Mouse (Mus musculus) NIH3T3 (cell line): Measurements from ENCODE around the gene Ppfia4.
A peak's percentile ranks its signal among the peaks of the same experiment; 100 is the strongest.

Source experiments
- DNase-seq: peaks from one replicate; pipeline ENCODE4 v3.0.0-alpha.2; 2012; ENCODE audit warnings: low read depth

Gene Ppfia4

DNA sequence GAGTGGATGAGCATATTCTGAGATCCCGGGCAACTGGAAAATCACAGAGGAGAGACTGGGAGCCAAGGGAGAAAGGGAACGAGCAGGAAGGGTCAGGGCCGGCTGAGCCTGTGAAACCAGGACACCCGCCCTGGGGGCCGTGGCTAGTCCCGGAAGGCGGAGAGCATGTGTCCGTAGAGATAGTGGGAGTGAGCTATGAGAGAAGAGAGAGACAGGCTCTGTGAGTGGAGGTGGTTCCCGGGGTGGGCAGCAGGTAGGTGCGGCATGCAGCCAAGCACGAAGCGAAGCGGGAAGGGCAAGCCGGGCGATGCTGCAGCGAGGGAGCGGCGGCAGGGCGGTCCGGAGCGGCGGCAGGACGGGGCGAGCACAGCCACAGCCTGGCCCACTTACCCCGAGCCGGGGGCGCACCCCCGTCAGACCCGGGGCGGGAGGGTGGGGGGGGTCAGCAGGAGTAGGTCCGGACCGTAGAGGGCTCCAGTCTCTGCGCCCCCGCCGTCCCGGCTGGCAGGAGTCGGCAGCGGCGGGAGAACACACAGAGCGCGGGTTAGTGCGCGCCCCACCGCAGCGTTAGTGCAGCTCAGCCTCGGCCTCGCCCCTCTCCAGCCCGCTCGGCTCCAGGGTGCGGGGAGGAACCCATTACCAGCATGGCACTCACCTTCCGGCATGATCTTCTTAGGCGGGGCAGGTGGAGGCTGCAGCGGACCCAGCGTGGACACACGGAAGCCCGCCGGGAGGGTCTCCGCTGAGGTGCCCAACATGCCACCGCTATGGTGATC lies 33.9 kb downstream of the Ppfia4 start:
- DNase-seq = no peak

DNA sequence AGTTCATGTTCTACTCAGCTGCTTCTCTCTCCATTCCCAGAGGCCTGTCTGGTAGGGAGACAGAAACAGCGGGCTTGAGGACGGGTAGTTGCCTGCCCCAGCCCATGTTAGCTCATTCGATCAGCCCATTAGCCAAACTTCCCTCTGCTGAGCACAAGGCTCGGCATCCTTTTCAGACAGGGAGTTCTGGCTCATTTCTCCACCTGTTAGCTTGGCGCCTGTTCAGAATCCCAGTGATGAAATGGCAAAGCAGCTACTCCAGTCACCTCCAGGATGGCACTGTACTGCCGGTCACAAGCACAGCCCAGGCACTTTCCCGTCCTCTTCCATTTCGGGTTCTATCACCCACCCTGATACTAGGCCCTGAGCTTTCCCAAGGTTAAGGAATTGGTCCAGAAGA lies 35.5 kb downstream of the Ppfia4 start:
- DNase-seq = no peak

DNA sequence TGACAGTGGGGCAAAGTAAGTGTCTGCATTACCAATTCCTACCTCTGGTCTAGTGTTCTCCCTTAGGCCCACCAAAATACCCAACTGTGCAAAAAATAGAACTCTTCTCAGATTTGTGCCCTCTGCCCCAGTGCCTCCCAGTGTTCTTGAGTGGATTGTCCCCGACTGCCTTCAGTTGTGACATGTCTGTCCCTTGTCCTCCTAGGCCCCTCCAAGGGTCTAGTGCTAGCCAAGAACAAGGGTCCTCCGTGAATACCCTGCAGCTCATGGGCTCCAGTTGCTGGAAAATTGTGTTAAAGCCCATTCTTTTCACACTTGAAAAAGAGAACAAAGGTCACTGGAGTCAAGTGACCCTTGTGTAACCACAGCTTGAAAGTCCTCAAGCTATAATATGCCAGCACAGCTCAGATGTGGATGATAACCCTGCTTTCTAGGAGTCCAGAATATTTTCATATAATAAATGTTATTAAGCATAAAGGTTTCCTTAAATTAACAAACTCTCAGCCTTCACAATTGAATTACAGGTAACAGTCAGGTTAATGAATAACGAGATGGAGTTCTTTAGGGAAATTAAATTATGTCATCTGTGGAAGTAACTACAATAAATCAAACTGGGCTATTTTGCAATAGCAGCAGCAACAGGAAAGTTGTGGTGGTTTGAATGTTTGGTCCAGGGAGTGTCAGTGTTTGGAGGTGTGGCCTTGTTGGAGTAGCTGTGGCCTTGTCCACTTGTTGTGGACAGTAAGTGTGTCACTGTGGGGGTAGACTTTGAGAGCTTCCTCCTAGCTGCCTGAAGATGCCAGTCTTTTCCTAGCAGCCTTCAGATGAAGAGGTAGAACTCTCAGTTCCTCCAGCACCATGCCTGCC lies 38.8 kb downstream of the Ppfia4 start:
- no peak for DNase-seq

DNA sequence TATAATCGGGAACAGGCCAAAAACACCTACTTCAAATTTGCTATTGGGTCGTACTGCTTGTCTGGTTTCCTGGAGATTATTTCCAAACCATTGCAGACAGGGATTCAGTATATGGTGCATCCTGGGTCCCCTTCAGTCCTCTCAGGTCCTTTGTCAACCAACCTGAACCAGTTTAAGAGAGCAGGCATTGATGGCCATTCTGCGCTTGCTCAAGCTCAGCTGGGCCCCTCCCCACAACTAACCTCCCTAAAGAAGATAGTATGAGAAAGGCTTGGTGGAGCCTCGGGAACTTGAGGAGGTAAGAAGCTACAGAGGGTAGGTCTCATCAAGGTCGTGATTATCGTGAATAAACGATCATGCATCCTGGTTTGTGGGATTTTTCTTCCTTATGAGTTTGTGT lies 39.5 kb downstream of the Ppfia4 start:
- no peak for DNase-seq

DNA sequence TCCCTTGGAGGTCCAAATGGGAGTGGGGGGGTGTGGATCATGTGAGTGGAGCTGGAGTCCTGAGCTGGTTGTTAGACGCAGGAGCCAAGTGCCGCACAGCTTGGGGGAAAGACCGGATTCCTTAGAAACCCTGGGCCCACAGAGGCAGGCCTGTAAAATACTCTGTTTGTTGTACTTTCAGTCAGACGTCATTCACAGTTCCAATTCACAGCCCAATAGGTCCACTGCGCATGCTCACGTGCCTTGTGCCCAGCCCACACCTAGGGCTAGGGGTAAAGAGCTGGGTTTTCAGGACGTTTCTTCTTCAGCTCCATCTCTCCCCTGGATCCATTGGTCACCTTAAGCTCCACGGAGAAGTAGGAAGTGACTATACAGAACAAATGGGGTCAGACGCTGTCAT lies 40.1 kb downstream of the Ppfia4 start:
- no peak for DNase-seq

DNA sequence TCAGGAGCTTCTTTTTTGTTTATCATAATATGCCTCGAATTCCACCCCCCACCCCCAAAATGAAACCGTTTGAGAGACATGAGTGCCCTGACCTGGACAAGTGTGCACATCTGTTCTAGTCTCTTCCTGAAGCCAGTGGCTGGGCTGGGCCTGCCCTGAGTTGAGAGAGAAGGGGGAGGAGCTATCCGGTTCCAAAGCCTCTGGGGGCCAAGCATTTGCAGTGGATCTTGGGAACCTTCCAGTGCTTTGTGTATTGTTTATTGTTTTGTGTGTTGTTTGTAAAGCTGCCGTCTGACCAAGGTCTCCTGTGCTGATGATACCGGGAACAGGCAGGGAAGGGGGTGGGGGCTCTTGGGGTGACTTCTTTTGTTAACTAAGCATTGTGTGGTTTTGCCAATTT lies 40.7 kb downstream of the Ppfia4 start:
- peak; percentile 26 for DNase-seq

DNA sequence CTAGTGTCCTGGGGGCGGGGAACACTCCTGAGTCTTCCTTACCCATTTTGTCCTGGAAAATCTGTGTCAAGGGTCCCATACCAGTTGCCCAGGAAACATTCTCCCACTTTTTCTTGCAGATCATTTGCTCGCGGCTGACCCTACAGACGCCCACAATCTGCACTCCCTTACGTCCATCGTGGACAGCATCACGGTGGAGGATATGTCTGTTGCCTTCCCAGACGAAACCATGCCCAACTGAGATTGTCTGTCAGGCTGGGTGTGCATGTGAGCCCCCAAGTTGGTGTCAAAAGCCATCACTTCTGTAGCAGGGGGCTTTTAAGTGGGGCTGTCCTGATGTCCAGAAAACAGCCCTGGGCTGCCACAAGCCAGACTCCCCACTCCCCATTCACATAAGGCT lies 41.2 kb downstream of the Ppfia4 start:
- no peak for DNase-seq

DNA sequence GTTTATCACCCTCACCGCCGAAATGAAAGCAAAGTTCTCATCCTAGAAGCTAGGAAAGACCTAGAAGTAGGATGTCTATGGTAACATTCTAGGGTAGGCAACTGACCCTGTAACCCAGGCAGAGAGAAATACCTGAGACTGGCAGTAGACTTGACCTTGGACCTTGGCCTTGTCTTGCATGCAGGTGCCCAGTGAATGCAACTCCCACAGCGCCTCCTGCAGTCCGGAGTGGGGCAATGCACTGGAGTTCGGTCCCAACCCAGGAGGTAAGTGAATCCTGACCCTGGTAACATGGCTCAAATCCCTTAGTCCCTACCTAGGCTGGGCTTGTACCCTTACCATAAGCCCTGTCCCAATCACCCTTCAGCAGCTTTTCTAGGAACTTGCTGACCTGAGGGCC lies 41.8 kb downstream of the Ppfia4 start:
- DNase-seq = peak; percentile 18

DNA sequence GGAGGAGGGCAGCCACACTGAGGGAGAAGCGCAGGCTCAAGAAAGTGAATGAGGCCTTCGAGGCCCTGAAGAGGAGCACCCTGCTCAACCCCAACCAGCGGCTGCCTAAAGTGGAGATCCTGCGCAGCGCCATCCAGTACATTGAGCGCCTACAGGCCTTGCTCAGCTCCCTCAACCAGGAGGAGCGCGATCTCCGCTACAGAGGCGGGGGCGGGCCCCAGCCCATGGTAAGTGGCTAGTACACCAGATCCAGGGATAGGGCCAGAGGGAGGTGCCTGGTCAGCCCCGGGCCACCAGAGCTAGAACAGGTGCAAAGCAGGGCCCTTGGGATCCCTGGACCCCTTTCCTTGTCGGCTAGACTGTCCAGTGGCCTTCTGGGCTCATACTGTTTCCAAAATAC lies 42.4 kb downstream of the Ppfia4 start:
- no peak for DNase-seq

DNA sequence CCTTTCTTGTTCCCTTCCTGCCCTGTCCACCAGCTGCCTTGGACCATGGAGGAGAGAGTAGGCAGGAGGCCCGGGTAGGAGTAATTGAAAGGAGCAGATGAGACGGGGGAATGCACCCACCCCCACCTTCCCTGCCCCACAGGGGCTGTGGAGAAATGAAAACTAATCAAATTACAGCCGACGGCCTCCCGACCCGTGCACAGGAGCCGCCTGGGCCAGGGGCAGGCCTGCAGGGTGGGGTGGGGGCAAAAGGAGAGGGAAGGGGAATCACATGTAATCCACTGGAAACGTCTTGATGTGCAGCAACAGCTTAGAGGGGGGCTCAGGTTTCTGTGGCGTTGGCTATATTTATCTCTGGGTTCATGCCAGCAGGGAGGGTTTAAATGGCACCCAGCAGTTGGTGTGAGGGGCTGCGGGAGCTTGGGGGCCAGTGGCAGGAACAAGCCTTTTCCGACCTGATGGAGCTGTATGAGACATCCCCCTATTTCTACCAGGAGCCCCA lies 43.1 kb downstream of the Ppfia4 start, which contains the start of gene Myog:
TSS of gene Myog (plus strand) at position 392 of the 502 bp plus-strand sequence.
- no peak for DNase-seq

DNA sequence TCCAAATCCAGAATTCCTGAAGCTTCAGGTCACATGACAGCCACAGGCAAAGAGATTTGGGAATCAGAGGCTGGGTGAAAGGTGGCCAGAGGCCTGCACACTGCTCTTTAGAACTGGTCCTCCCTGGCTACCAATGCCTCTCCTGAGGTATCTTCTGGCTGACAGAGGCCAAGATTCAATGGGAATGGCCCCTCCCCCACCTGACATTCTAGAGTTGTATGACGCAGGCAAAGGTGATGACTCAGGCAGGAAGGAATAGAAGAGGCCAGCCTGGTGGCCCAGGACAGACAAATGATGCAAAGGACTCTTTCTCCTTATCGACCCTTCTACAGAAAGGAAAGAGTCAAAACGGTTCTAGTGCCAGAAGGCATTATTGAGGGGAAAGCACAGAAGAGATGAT lies 44.5 kb downstream of the Ppfia4 start:
- peak; percentile 49 for DNase-seq

DNA sequence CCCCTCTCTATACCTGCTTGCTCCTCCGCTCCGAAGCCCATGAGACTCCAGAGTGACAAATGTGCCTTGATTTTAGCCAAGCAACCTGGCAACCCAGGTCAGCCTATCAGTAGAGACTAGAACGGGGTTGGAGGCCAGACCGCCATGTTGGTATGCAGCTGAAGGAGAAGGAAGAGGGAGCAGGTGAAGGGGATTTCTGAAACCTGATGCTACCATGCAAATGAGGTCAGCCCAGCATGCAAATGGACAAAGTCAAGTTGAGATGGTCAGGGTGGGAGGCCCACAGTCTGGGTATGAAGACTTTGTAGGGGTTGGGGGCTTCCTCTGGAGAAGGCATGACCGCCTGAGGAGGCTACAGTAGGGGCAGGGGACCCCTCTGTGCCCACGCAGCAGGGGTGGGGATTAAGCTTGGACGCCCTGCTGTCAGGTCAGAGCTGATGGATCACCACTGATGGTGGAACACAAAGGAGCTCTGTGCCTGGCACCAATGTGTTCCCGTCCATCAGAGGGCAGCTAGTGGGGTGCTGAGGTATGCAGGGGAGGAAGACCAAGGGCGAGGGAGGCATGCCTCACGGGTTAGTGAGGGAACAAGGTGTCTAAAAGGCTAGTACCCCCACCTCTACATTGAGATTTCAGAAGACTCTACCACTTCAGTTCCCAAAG lies 47.1 kb downstream of the Ppfia4 start:
- no peak for DNase-seq

DNA sequence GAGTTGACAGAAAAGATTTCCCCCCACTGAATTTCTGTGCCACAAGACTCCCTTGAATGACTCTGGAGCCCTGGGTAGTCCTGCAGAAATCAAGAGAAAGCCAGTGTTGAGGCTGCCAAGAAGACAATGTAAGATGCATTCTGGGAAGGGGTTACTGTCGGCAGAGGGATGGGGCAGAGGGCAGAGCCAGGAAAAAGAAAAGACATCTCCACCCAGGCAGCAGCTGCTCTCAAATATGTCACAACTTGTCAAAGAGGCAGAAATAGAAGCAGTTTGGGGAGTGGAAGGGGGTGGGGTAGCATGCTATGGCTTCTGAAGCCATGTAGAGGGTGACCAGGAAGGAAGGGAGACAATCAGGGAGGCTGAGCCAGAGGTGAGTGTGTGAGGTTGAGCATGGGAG lies 49.6 kb downstream of the Ppfia4 start:
- DNase-seq = no peak

DNA sequence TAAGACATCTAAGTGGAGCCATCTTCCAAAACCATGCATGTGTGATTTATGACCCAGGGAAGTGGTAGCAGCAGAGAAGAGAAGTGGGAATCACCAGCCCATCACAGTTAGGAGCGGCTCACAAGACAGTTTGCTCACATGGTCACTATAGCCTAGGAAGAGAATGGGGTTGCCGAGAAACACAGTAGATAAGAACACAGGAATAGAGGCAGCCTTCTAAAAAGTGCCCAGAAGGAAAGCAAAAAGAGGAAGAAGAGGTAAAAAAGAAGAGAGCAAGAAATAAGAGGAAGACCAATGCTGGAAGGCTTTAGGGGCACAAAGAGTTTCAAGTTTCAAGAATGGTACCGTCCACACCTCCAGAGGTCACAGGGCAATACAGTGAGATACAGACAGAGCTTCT lies 50.4 kb downstream of the Ppfia4 start:
- DNase-seq = no peak

DNA sequence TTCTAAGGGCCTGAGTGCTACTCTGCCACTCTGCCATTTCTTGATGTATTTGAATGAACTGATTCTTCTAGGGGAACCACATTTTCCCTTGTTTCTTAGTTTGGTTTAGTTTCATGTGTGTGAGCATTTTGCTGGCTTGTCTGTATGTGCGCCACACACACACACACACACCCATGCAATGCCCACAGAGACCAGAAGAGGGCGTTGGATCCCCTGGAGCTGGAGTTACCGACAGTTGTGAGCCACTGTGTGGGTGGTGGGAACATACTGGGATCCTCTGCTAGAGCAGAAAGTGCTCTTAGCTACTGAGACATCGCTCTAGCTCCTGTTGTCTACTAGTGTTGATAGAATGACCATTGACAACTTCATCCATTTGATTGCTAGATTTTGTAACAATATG lies 51.2 kb downstream of the Ppfia4 start:
- no peak for DNase-seq

DNA sequence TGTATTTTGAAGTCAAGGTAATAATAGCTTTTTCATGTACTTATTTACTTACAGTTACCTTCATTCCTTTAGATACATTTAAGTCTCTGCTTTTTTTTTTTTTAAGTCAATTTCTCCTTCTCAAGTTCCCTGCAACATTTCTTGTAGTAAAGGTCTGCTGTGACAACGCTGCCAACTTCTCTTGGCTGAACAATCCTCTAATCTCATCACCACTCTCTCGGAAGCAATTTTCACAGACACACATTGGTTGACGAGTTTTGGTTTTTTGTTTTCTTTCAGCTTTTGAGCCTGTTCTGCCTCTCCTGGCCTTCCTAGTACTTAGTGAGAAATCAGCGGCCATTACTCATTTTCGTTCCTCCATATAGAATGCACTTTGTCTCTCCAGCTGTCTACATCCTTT lies 52.6 kb downstream of the Ppfia4 start:
- DNase-seq = no peak

DNA sequence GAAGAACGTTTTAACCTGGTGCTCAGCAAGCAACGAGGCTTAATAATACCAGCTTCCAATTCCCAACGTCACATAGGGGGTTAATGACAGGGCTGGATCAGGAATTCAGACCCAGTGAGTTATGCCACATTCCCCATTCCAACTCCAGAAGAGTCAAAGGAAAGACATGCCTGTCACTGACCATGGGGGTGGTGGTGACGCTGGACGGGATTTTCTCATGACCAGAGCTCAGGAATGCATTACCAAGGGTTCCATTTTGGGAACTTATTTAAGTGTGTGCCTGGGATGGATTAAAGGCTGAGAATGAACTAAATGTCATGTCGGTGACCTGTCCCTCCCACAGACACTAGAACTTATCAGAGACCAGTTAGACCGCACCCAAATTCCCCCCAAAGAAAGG lies 55.9 kb downstream of the Ppfia4 start:
- DNase-seq = no peak

DNA sequence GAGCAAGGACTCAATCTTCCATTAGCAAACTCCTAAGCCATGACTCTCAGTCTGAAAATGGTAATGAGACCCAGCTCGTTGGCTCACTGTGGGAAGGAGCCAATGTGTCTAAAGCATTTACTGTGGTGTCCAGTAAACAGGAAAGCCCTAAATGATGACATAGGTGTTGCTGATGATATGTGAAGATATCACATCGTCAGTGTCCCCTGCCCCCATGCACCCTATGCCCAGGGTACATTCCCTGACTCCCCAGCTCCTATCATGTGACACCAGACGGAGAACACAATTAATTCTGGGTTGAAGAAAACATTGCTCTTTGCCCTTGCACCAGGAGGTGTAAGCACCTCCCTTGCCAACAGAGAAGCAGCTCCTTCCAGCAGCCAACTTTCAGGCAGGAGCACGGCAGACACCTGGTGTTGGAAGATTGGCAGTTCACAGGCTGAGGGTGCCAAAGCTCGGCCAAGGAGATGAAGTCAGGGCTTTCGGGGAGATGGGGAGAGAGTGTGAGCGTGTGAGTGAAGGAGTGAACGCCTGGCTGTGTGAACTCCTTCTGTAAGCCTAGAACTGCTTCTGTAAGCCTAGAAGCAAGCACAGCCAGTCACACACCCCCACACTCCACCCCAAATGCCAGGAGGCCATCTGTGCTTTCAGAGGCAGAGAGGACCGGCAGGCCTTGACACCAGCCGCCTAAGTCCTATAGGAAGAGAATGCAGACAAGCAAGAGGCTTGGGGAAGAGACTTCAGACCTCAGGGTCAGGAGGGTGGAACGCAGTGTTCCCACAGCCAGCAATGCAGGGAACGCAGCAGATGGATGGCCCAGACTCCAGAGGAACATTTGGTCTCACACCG lies 56.9 kb downstream of the Ppfia4 start:
- no peak for DNase-seq

DNA sequence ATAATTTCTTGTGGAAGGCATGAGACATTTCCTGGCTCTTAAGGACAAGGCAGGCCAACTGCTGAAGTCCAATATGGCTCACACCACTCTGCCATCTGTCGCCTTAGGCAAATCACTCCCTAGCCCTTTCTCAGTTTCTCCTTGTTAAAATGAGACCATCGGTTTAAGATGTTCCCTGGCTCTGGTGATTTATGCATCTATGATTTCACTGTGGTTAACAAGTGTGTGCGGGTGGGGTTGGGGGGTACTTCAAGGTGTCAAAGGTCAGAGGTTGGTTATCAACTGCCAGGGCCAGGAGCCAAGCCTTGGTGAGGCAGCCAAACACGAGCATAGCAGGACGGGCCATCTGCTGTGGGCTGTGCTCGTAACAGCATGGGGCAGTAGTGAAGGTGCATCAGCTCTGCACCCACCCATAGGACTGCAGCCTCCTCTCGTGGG lies 58.2 kb downstream of the Ppfia4 start:
- DNase-seq = no peak

DNA sequence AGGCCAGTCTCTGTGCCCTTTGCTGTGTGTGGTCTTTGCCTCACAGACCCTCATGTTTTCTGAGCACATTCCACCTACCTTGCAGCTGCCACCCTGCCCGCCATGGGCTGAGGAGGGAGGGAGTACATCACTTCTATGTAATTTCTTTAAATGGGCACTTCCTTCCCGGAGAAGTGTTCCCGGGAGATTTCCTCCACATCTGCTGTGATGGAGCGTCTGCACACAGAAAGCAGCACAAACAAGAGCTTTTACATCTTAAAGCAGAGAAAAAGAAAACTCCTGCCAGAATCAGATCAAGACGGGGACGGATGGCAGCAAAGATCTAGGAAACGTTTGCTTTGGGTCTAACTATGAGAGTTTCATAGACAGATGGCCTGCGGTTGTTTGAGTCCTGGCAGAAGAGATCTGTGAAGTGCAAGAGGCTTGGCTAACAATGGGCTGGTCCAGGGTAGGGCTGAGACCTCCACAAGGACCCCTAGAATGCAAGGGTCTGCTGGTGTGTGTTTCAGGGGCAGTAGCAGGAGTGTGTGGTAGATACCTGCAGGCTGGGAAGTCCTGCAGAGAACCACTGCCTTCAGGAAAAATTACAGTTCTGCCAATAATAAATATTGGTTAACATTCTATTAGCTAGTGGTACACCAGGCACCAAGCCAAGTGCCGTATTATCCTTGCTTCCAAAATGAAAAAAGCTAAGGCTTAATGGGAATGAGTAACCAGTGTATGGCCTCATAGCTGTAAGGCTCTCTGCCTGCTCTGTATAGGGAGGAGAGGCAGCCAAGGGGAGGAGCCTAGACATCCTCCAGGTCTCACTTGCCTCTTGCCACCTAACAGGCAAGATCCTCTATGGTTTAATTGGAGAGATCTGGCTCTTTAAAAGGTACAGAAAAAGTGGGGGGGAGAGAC lies 59.0 kb downstream of the Ppfia4 start:
- peak; percentile 43 for DNase-seq
